21 mouse cellular contexts compared by ENCODE assay signal in the genomic region with DNA sequence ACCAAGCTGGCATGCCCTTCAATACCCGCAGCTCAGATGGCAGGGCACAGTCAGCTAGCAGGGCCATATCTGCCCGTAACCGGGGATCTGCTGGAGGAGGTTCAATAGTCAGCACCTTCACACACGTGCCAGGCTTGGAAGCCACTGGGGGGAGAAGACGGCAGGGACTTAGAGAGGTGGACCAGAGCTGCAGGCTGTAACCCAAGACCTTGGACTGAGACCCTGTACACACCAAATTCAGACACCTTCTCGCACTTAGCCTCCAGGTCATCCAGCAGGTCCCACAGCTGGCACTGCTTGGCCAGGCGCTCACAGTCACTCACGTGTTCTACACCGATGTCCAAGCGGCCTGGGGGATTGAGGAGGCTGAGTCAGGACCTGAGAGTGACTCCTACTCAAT. TPM values are rescaled to one million over a fixed set of nuclear protein-coding genes. Genes with fewer than 3 reads are reported as not detected.
DNase-seq lines count a peak whose midpoint lies in the region; ATAC-seq and TF ChIP-seq lines count a peak whose summit lies in the region.
"Had no signal": no experiment of that assay in that cellular context is flagged by ENCODE, and none has a peak within 500 bp of the region (broad histone marks: within the 10 kb centered on the region; RNA-seq: fewer than 3 reads in every experiment).

No protein-coding gene starts in this region.

- H3K36me3 ChIP-seq in megakaryocyte, embryonic 14.5 days (replicated peaks; ENCODE audit: low read length), result peaks cover 73% of the 10 kb centered on the region

- DNase-seq in cerebellum, adult 11 months, result peak; percentile 30
- DNase-seq in cerebellum, adult 8-10 months, result no peak
- DNase-seq in gastrocnemius, adult 2 months, result peak; percentile 17
- DNase-seq in gastrocnemius, postnatal 10 days, result no peak
- DNase-seq: adrenal gland, adult 2 months; adrenal gland, postnatal 14 days; embryo, embryonic 11 days; gastrocnemius, postnatal 25 days; heart, adult 2 months; kidney, adult 2 months had no signal

- no peak overlapping the region for H3K27ac ChIP-seq in gastrocnemius, adult 2 months
- H3K27ac ChIP-seq: embryonic facial prominence, embryonic 10.5 days; embryonic facial prominence, embryonic 13.5 days; forebrain, embryonic 10.5 days; forebrain, embryonic 13.5 days; heart, adult 2 months; hindbrain, embryonic 12.5 days; hindbrain, embryonic 15.5 days had no signal

- no peak for ATAC-seq in megakaryocyte, adult 5-6 weeks (ENCODE audit: poor library complexity, severe bottlenecking)
- ATAC-seq: forebrain, embryonic 13.5 days; forebrain, embryonic 16.5 days; intestine, postnatal 0 days had no signal

- no peak for TF ChIP-seq CTCF in gastrocnemius, adult 2 months (IDR thresholded peaks at IDR 0.05)

- no peaks in the 10 kb centered on the region for H3K9me3 ChIP-seq in megakaryocyte, embryonic 14.5 days
- H3K9me3 ChIP-seq: embryonic facial prominence, embryonic 10.5 days; embryonic facial prominence, embryonic 13.5 days; forebrain, embryonic 10.5 days; forebrain, embryonic 13.5 days; hindbrain, embryonic 12.5 days; hindbrain, embryonic 15.5 days had no signal

- peaks cover 88% of the 10 kb centered on the region for H3K4me1 ChIP-seq in megakaryocyte, embryonic 14.5 days

- H3K4me3 ChIP-seq in gastrocnemius, adult 2 months, result no peak overlapping the region
- peak overlapping the region; percentile 99 for H3K4me3 ChIP-seq in megakaryocyte, embryonic 14.5 days (replicated peaks)
- H3K4me3 ChIP-seq: embryonic facial prominence, embryonic 10.5 days; embryonic facial prominence, embryonic 13.5 days; forebrain, embryonic 10.5 days; forebrain, embryonic 13.5 days; heart, adult 2 months; hindbrain, embryonic 12.5 days; hindbrain, embryonic 15.5 days had no signal

- intact Hi-C loops in gastrocnemius, adult 2 months (cut with DNase I), result no loop called here

- no peaks in the 10 kb centered on the region for H3K27me3 ChIP-seq in megakaryocyte, embryonic 14.5 days (replicated peaks)
- H3K27me3 ChIP-seq: embryonic facial prominence, embryonic 13.5 days; forebrain, embryonic 13.5 days; hindbrain, embryonic 12.5 days; hindbrain, embryonic 15.5 days had no signal

RNA-seq across cellular contexts. Expression of a gene that starts 3.2 kb away (rescaled TPM):
- 10 to 100 TPM; 16.9 to 22.7 TPM for total RNA-seq in gastrocnemius, adult 2 months (2021)
- total RNA-seq in gastrocnemius, postnatal 10 days (2021), result 10 to 100 TPM; 15.6 to 17.9 TPM
- polyA plus RNA-seq in megakaryocyte, embryonic 14.5 days (2012; ENCODE audit: insufficient read depth, low replicate concordance), result 33.5 and 113 TPM in 2 replicates
- 22.8 TPM in 2 replicates for total RNA-seq in megakaryocyte, adult 5-6 weeks (2015)
- total RNA-seq in megakaryocyte, adult 5-6 weeks (2017), result 104 TPM in 2 replicates

RNA-seq across cellular contexts. Expression of a gene that starts 36.2 kb away (rescaled TPM):
- 10 to 100 TPM; 48.5 to 55.1 TPM for total RNA-seq in gastrocnemius, adult 2 months (2021)
- total RNA-seq in gastrocnemius, postnatal 10 days (2021), result 10 to 100 TPM; 69.0 to 70.3 TPM
- 1.2 and 3.2 TPM in 2 replicates for polyA plus RNA-seq in megakaryocyte, embryonic 14.5 days (2012; ENCODE audit: insufficient read depth, low replicate concordance)
- total RNA-seq in megakaryocyte, adult 5-6 weeks (2015), result not detected in 2 replicates
- total RNA-seq in megakaryocyte, adult 5-6 weeks (2017), result 0.16 and 0.40 TPM in 2 replicates
- total RNA-seq: MEL had no signal

RNA-seq across cellular contexts. Expression of a gene that starts 60.0 kb away (rescaled TPM):
- total RNA-seq in gastrocnemius, adult 2 months (2021), result 1 to 10 TPM; 6.6 to 7.5 TPM
- 10 to 100 TPM; 15.5 to 23.7 TPM for total RNA-seq in gastrocnemius, postnatal 10 days (2021)
- 133 and 188 TPM in 2 replicates for polyA plus RNA-seq in megakaryocyte, embryonic 14.5 days (2012; ENCODE audit: insufficient read depth, low replicate concordance)
- total RNA-seq in megakaryocyte, adult 5-6 weeks (2015), result 45.4 and 47.7 TPM in 2 replicates
- 77.2 TPM in 2 replicates for total RNA-seq in megakaryocyte, adult 5-6 weeks (2017)

Comparison
In these comparisons a context has a peak if more than half of its experiments do, and no peak if none do; other contexts are left out.
1. DNase-seq: peak in cerebellum, adult 11 months (single experiment) and gastrocnemius, adult 2 months (single experiment); none in cerebellum, adult 8-10 months (single experiment) and gastrocnemius, postnatal 10 days (single experiment).
2. RNA of a gene that starts 36.2 kb away (total RNA-seq): 69.0 to 70.3 TPM in gastrocnemius, postnatal 10 days and 48.5 to 55.1 TPM in gastrocnemius, adult 2 months; 0.16 to 0.40 TPM in megakaryocyte, adult 5-6 weeks; every median in the first group is over 10 times any median in the second.